Mouse (Mus musculus) heart, postnatal 0 days (tissue): Measurements from ENCODE around the gene Wdr1. TPM values are rescaled to one million over a fixed set of nuclear protein-coding genes. Genes with fewer than 3 reads are reported as not detected.

Source experiments
- ATAC-seq: fragments of 200-750 bp; cut with Nextera tagmentation; 2 replicates; pipeline ENCODE4 v1.8.0; 2017; ENCODE audit warnings: low read depth, moderate number of reproducible peaks, moderate library complexity; ENCODE audit not compliant: insufficient read depth
- DNase-seq: peaks from one replicate; pipeline ENCODE4 v3.0.0-alpha.2; 2016; ENCODE audit warnings: low spot score
- H3K27ac ChIP-seq: fragments of 300-500 bp; sonication (generic); 2 replicates; pipeline ENCODE4 v1.5.1; 2014; ENCODE audit warnings: low read depth, mild to moderate bottlenecking
- H3K27me3 ChIP-seq: fragments of 300-500 bp; sonication (generic); 2 replicates; pipeline ENCODE4 v1.6.1; 2014; ENCODE audit warnings: low read length, mixed read lengths; ENCODE audit not compliant: control insufficient read depth, insufficient read depth
- H3K36me3 ChIP-seq: fragments of 300-500 bp; sonication (generic); replicated peaks from 2 replicates; pipeline ENCODE4 v1.6.1; 2014; ENCODE audit warnings: low read length, mixed read lengths; ENCODE audit not compliant: control insufficient read depth, insufficient read depth
- H3K4me1 ChIP-seq: fragments of 300-500 bp; sonication (generic); 2 replicates; pipeline ENCODE4 v1.6.1; 2014; ENCODE audit warnings: antibody characterized with exemption; ENCODE audit not compliant: control insufficient read depth, insufficient read depth
- H3K4me2 ChIP-seq: fragments of 300-500 bp; sonication (generic); 2 replicates; pipeline ENCODE4 v1.6.1; 2014; ENCODE audit warnings: low read depth, mild to moderate bottlenecking, low read length, moderate library complexity
- H3K4me3 ChIP-seq: fragments of 300-500 bp; sonication (generic); 2 replicates; pipeline ENCODE4 v1.5.1; 2014; ENCODE audit warnings: low read depth, low read length
- H3K9ac ChIP-seq: fragments of 300-500 bp; sonication (generic); replicated peaks from 2 replicates; pipeline ENCODE4 v1.6.1; 2014; ENCODE audit warnings: low read depth, low read length, mixed read lengths
- H3K9me3 ChIP-seq: fragments of 300-500 bp; sonication (generic); replicated peaks from 2 replicates; pipeline ENCODE4 v1.6.1; 2016; ENCODE audit warnings: low read length; ENCODE audit not compliant: control insufficient read depth
- CTCF ChIP-seq: IDR thresholded peaks from 2 replicates; pipeline ENCODE4 v1.5.1; 2016; ENCODE audit warnings: antibody characterized with exemption, control low read depth, low read depth
- EP300 ChIP-seq: IDR thresholded peaks from 2 replicates; pipeline ENCODE4 v1.6.1; 2016; ENCODE audit warnings: antibody characterized with exemption, low read depth
- WGBS: fragments of 180-500 bp; shearing (Covaris S2); extraction: QIAGEN DNeasy Blood & Tissue Kit; methylation state at CpG from one replicate; pipeline ENCODE4 v1.1.7; 2014; 5-methylcytosine and 5-hydroxymethylcytosine counted together
- polyA plus RNA-seq: library from polyadenylated mRNA; unstranded; fragments of >200 nt; fragmentation: Nextera tagmentation; extraction: Ambion mirVana; gene quantifications from 2 replicates; pipeline ENCODE4 v1.2.1, GENCODE M21; 2015
- total RNA-seq: library from RNA; depleted of rRNA; stranded (reverse); fragments of >200 nt; gene quantifications from 2 replicates; pipeline ENCODE4 v1.2.3, GENCODE M21; 2014; ENCODE audit warnings: low replicate concordance

Gene Wdr1
- total and polyA plus RNA-seq, 2 experiments from 2014 or later, result 171 to 306 TPM

DNA sequence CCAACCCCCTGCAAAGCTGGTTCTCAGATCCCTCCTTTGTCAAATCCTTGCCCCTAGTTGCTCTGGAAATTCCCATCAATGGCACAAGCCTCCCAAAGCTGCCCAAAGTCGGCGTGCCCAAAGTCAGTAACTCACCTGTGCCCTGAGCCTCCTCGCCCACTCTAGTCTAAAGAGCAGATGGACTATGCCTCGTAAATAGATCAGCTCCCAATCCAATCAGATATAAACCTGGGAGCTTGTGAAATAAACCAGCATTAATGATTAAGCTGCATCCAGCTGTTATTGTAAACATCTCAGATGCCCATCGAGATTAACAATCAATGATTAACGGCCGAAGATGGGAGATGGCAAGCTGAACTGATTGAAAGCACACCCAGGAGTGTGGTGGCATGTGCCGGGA lies 71.3 kb downstream of the Wdr1 start:
- Histone ChIP-seq H3K27me3 (no peaks in the 10 kb centered on the region), H3K4me2 (no peak overlapping the region), H3K4me1 (no peaks in the 10 kb centered on the region), H3K9ac (no peak overlapping the region), H3K4me3 (no peak overlapping the region), H3K27ac (no peak overlapping the region), H3K36me3 (no peaks in the 10 kb centered on the region), H3K9me3 (0 out of 2 replicates have a peak, but pooled peaks cover 3% of the 10 kb centered on the region)
- 82% methylated on average over 8 of the region's 8 CpGs for WGBS
- ATAC-seq (no peak), DNase-seq (no peak)
- TF ChIP-seq CTCF (no peak), EP300 (no peak)

DNA sequence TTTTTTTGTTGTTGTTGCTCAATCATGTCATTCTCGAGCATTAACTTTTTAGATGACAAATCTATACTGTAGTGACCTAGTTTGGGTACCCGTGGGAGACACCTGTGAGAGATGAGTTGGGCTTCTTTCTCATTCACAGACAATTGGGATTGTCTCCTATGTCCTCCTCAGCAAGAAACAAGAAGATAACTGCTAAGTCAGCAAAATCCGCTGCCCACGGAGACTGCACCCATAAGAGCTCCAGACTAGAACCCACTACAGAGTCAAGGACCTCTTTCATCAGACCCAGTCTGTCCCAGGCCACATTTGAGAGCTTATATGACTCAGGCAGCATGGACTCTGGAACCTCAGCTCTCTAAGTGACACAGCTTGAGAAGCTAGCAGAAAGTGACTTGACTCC lies 73.3 kb downstream of the Wdr1 start:
- no peaks in the 10 kb centered on the region for H3K36me3 ChIP-seq
- no peak overlapping the region for H3K4me2 ChIP-seq
- 0 out of 2 replicates have a peak, but pooled peaks cover 3% of the 10 kb centered on the region for H3K9me3 ChIP-seq
- TF ChIP-seq EP300 (no peak), CTCF (no peak)
- DNase-seq, result no peak
- ATAC-seq, result no peak
- 86% methylated on average over 4 of the region's 4 CpGs for WGBS
- H3K9ac ChIP-seq, result no peak overlapping the region
- H3K27ac ChIP-seq, result no peak overlapping the region
- no peaks in the 10 kb centered on the region for H3K4me1 ChIP-seq
- H3K27me3 ChIP-seq, result no peaks in the 10 kb centered on the region
- H3K4me3 ChIP-seq, result no peak overlapping the region

DNA sequence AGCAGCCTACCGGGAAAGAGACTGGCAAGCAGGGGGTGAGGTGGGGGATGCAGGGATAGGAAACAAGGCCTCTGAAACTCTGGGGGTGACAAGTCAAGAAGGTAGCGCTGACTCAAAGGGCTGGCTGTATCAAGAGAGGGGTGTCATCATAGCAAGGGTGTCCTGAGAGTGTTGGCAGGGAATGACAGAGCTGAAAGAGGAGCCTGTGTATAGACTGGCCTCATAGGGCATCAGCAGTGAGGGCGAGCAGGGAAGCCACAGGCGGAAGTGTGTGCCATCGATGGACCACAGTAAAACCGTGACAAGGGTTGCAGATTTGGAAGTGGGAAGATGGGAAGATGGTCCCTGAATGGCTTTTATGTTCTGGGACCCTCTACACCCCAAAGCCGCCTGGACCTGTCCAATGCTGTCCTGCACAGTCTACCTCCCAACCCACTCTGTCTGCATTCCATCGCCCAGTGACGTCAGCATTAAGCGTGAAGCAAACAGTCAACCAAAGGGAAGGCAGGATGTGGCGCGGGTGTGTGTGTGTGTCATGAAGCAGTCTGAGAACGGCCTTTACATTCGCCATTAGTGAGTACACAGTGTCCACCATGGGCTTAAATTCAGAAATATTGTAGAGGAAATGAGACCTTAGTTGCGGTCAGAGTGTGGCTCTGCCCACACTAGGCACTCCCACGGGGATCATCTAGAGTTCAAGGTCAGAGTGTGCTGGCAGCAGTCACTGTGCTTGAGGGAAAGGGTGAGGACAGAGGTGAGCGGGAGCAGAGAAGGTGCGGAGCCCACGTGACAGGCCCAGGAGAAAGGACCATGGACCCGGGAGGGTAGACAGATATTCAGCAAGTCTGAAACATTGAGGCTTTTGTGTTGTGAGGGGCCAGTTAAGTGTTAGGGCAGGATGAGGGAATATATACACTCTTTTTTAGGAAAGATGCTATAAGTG lies 74.1 kb downstream of the Wdr1 start:
- H3K36me3 ChIP-seq, result no peaks in the 10 kb centered on the region
- DNase-seq (no peak), ATAC-seq (peak; percentile 47; the same call in 1 of the 2 replicates)
- H3K27me3 ChIP-seq, result no peaks in the 10 kb centered on the region
- 0 out of 2 replicates have a peak, but pooled peaks cover 1% of the 10 kb centered on the region for H3K9me3 ChIP-seq
- no peak overlapping the region for H3K27ac ChIP-seq
- TF ChIP-seq CTCF (no peak), EP300 (no peak)
- no peak overlapping the region for H3K4me3 ChIP-seq
- no peak overlapping the region for H3K9ac ChIP-seq
- no peak overlapping the region for H3K4me2 ChIP-seq
- 43% methylated on average over 20 of the region's 20 CpGs for WGBS
- H3K4me1 ChIP-seq, result no peaks in the 10 kb centered on the region

DNA sequence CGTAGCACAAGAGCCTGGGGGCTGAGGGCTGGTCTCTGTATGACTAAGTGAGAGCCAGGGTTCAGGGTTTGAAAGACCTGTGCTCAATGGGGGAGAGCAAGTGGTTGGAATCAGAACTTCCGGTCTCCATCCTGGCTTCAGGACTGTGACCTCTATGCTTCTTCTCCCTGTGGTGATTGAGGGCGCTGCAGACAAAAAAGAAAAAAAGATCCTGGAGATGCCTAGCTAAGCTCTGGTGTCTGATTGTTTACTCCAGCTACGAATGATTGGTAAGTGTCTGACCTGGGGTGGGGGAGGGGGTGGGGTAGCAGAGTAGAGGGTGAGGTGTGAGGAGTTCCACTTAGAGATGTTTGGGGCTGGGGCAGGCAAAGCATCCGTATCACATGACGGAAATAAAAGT lies 75.0 kb downstream of the Wdr1 start:
- Histone ChIP-seq H3K9me3 (no peaks in the 10 kb centered on the region), H3K36me3 (no peaks in the 10 kb centered on the region), H3K4me3 (no peak overlapping the region), H3K27me3 (no peaks in the 10 kb centered on the region), H3K4me2 (no peak overlapping the region), H3K4me1 (no peaks in the 10 kb centered on the region), H3K27ac (no peak overlapping the region), H3K9ac (no peak overlapping the region)
- WGBS, result 40% methylated on average over 6 of the region's 6 CpGs
- ATAC-seq (no peak), DNase-seq (no peak)
- TF ChIP-seq EP300 (no peak), CTCF (no peak)

GRCm38 (mm10) chr5:38487247-38487646 lies 75.8 kb downstream of the Wdr1 start:
- TF ChIP-seq CTCF, result no peak
- TF ChIP-seq EP300, result no peak
- H3K4me3 ChIP-seq, result no peak overlapping the region

More at GRCm38 (mm10) chr5:38487247-38487646, 75.8 kb downstream of the Wdr1 start:
- Histone ChIP-seq H3K9me3 (no peaks in the 10 kb centered on the region), H3K4me1 (no peaks in the 10 kb centered on the region), H3K27me3 (no peaks in the 10 kb centered on the region), H3K9ac (no peak overlapping the region), H3K27ac (no peak overlapping the region), H3K4me2 (no peak overlapping the region), H3K36me3 (no peaks in the 10 kb centered on the region)
- no peak for DNase-seq
- no peak for ATAC-seq
- 74% methylated on average over 4 of the region's 4 CpGs for WGBS
